Mouse (Mus musculus): ENCODE data around the gene Zfp980.
"Not testable (repeated sequence)": the region's sequence is repeated elsewhere in the genome, so short reads cannot be mapped to it uniquely, and the experiment has no call there.

DNA sequence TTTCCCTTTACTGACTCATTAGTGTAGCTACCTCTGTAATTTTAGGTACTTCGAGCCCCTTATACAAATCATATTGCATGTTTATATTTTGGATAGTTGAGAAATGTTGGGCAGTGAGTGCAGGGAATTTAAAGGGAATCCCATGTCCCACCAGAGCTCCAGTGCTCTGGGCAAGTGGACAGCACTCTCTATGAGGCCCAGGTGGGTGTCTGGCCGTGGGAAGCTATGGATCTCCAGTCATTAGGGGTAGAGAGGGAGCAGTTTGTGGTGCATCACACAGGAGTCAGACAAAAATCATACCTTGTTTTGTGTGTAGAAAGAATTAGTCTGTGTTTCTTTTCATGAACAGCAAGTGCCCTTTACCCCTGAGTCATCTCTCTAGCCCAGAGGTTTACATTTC is 15.6 kb downstream of the Zfp980 start:
- TF ChIP-seq CTCF (IDR thresholded peaks at IDR 0.05; ENCODE audit: borderline replicate concordance, insufficient read depth, low read length); POLR2A (IDR thresholded peaks at IDR 0.05; ENCODE audit: low read depth, low read length): not testable (repeated sequence)
